Mouse (Mus musculus): ENCODE measurements around the gene Plch2. TPM values are rescaled to one million over a fixed set of nuclear protein-coding genes. Genes with fewer than 3 reads are reported as not detected.

Gene Plch2
- polyA plus RNA-seq, 1 experiment: 0.11 TPM

DNA sequence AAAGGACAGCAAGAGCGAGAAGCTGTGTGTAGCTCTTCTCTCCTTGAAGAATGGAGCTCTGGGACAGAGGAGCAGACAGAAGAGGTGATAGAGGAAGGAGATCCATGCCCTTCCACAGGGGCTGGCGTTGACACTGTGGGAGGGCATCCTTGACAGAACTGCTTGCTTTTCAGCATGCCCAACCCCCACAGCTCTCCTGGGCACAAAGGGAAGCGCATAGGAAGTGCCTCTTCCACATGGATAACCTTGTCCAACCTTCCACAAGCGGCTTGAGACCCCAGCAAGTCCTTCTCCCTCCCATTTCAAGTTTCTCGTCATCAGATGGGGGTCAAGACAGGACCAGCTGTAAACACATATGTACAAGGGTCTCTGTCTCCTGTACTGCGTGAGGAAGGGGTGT lies 23.5 kb downstream of the Plch2 start:
- Histone ChIP-seq H3K79me3 (ENCODE audit: low read depth) (no peaks in the 10 kb centered on the region), H3K27me3 (ENCODE audit: control insufficient read depth, insufficient read depth, insufficient read length) (peaks cover 97% of the 10 kb centered on the region), H3K4me3 (ENCODE audit: insufficient read depth, poor library complexity, severe bottlenecking) (no peak overlapping the region), H3ac (ENCODE audit: control insufficient read depth, insufficient read length, low read depth) (no peak overlapping the region), H3K36me3 (ENCODE audit: control insufficient read depth, insufficient read depth) (no peaks in the 10 kb centered on the region), H3K79me2 (ENCODE audit: control insufficient read depth, insufficient read depth) (no peaks in the 10 kb centered on the region)
- TF ChIP-seq FOSL1 (IDR thresholded peaks at IDR 0.05; ENCODE audit: insufficient read depth, low read length, poor library complexity, severe bottlenecking): no peak
- TF ChIP-seq CTCF (IDR thresholded peaks at IDR 0.05; ENCODE audit: control insufficient read depth, insufficient read depth, insufficient read length): no peak
- TF ChIP-seq MYOD1 (IDR thresholded peaks at IDR 0.05; ENCODE audit: control insufficient read depth, insufficient read length, low read depth): no peak
- TF ChIP-seq MYOG (IDR thresholded peaks at IDR 0.05; ENCODE audit: control insufficient read depth, extremely low read depth, insufficient read length): no peak
- no peak for TF ChIP-seq MAX (IDR thresholded peaks at IDR 0.05)
- TF ChIP-seq USF1 (IDR thresholded peaks at IDR 0.05; ENCODE audit: low read depth): no peak
- TF ChIP-seq CEBPB (IDR thresholded peaks at IDR 0.05; ENCODE audit: low read depth): no peak

DNA sequence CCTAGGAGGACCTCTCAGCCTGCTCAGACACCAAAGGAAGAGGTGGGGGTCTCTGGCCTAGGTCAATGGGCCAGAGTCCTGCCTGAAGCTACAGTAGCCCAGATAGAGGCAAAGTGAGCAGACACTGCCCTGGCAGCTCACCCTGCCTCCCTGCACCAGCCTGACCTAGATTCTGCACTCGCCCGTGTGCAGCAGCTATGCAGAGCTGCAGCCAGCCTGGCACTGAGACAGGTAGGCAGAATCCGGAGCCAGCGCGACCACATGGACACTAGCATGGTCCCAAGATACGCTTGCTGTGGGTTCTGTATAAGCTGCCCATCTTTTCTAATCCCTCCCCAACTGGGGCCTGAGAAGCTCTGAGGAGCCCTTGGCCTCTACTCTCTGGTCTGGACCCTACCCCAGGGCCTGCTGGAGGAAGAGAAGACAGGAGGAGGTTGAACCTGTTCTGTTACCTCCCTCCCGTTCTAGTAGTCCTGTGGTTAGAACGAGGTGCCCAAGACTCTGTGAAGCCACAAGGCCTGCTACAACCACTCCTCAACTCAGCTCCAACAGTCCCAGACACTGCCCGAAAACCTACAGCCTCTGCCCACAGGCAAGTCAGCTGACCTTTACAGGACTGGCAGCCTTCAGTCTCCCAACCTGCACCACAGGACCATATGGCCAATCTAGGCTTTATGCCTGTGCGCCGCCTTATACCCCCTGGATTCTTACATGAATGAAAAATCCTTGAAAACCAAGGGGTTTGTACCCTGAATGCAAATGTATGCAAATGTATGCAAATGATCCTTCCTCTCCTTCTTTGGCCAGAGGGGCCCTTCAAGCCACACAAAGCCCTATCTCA lies 32.2 kb downstream of the Plch2 start:
- H3K27me3 ChIP-seq (ENCODE audit: control insufficient read depth, insufficient read depth, insufficient read length): peaks cover 66% of the 10 kb centered on the region
- H3K36me3 ChIP-seq (ENCODE audit: control insufficient read depth, insufficient read depth): no peaks in the 10 kb centered on the region
- no peaks in the 10 kb centered on the region for H3K79me3 ChIP-seq (ENCODE audit: low read depth)
- TF ChIP-seq MAX (IDR thresholded peaks at IDR 0.05) (no peak), MYOD1 (IDR thresholded peaks at IDR 0.05; ENCODE audit: control insufficient read depth, insufficient read length, low read depth) (no peak), MYOG (IDR thresholded peaks at IDR 0.05; ENCODE audit: control insufficient read depth, extremely low read depth, insufficient read length) (no peak), FOSL1 (IDR thresholded peaks at IDR 0.05; ENCODE audit: insufficient read depth, low read length, poor library complexity, severe bottlenecking) (no peak), USF1 (IDR thresholded peaks at IDR 0.05; ENCODE audit: low read depth) (no peak), CEBPB (IDR thresholded peaks at IDR 0.05; ENCODE audit: low read depth) (no peak)
- no peaks in the 10 kb centered on the region for H3K79me2 ChIP-seq (ENCODE audit: control insufficient read depth, insufficient read depth)
- no peak overlapping the region for H3K4me3 ChIP-seq (ENCODE audit: insufficient read depth, poor library complexity, severe bottlenecking)
- H3ac ChIP-seq (ENCODE audit: control insufficient read depth, insufficient read length, low read depth): no peak overlapping the region

GRCm38 (mm10) chr4:155022228-155022855 lies 34.2 kb downstream of the Plch2 start:
- Histone ChIP-seq H3K79me3 (ENCODE audit: low read depth) (no peaks in the 10 kb centered on the region), H3K4me3 (ENCODE audit: insufficient read depth, poor library complexity, severe bottlenecking) (no peak overlapping the region), H3K36me3 (ENCODE audit: control insufficient read depth, insufficient read depth) (no peaks in the 10 kb centered on the region), H3K27me3 (ENCODE audit: control insufficient read depth, insufficient read depth, insufficient read length) (peaks cover 57% of the 10 kb centered on the region), H3K79me2 (ENCODE audit: control insufficient read depth, insufficient read depth) (no peaks in the 10 kb centered on the region), H3ac (ENCODE audit: control insufficient read depth, insufficient read length, low read depth) (no peak overlapping the region)
- TF ChIP-seq FOSL1 (IDR thresholded peaks at IDR 0.05; ENCODE audit: insufficient read depth, low read length, poor library complexity, severe bottlenecking) (no peak), MYOG (IDR thresholded peaks at IDR 0.05; ENCODE audit: control insufficient read depth, extremely low read depth, insufficient read length) (no peak), USF1 (IDR thresholded peaks at IDR 0.05; ENCODE audit: low read depth) (no peak), MYOD1 (IDR thresholded peaks at IDR 0.05; ENCODE audit: control insufficient read depth, insufficient read length, low read depth) (no peak), CTCF (IDR thresholded peaks at IDR 0.05; ENCODE audit: control insufficient read depth, insufficient read depth, insufficient read length) (no peak), CEBPB (IDR thresholded peaks at IDR 0.05; ENCODE audit: low read depth) (no peak), MAX (IDR thresholded peaks at IDR 0.05) (no peak)

- H3K36me3 ChIP-seq (ENCODE audit: control insufficient read depth, insufficient read depth): no peaks in the 10 kb centered on the region
- H3K79me2 ChIP-seq (ENCODE audit: control insufficient read depth, insufficient read depth): no peaks in the 10 kb centered on the region
- peaks cover 60% of the 10 kb centered on the region for H3K27me3 ChIP-seq (ENCODE audit: control insufficient read depth, insufficient read depth, insufficient read length)
- H3K79me3 ChIP-seq (ENCODE audit: low read depth): no peaks in the 10 kb centered on the region
- no peak overlapping the region for H3ac ChIP-seq (ENCODE audit: control insufficient read depth, insufficient read length, low read depth)
- H3K4me3 ChIP-seq (ENCODE audit: insufficient read depth, poor library complexity, severe bottlenecking): no peak overlapping the region
- TF ChIP-seq MYOG (IDR thresholded peaks at IDR 0.05; ENCODE audit: control insufficient read depth, extremely low read depth, insufficient read length) (no peak), USF1 (IDR thresholded peaks at IDR 0.05; ENCODE audit: low read depth) (no peak), CEBPB (IDR thresholded peaks at IDR 0.05; ENCODE audit: low read depth) (no peak), MYOD1 (IDR thresholded peaks at IDR 0.05; ENCODE audit: control insufficient read depth, insufficient read length, low read depth) (no peak), CTCF (IDR thresholded peaks at IDR 0.05; ENCODE audit: control insufficient read depth, insufficient read depth, insufficient read length) (no peak), MAX (IDR thresholded peaks at IDR 0.05) (no peak), FOSL1 (IDR thresholded peaks at IDR 0.05; ENCODE audit: insufficient read depth, low read length, poor library complexity, severe bottlenecking) (no peak)
Observed at GRCm38 (mm10) chr4:155020813-155021212, 35.8 kb downstream of the Plch2 start.

- no peaks in the 10 kb centered on the region for H3K36me3 ChIP-seq (ENCODE audit: control insufficient read depth, insufficient read depth)
- no peak overlapping the region for H3K4me3 ChIP-seq (ENCODE audit: insufficient read depth, poor library complexity, severe bottlenecking)
- H3K79me2 ChIP-seq (ENCODE audit: control insufficient read depth, insufficient read depth): no peaks in the 10 kb centered on the region
- H3K27me3 ChIP-seq (ENCODE audit: control insufficient read depth, insufficient read depth, insufficient read length): peaks cover 60% of the 10 kb centered on the region
- no peaks in the 10 kb centered on the region for H3K79me3 ChIP-seq (ENCODE audit: low read depth)
- TF ChIP-seq CEBPB (IDR thresholded peaks at IDR 0.05; ENCODE audit: low read depth) (no peak), CTCF (IDR thresholded peaks at IDR 0.05; ENCODE audit: control insufficient read depth, insufficient read depth, insufficient read length) (no peak), USF1 (IDR thresholded peaks at IDR 0.05; ENCODE audit: low read depth) (no peak), MYOD1 (IDR thresholded peaks at IDR 0.05; ENCODE audit: control insufficient read depth, insufficient read length, low read depth) (no peak), MYOG (IDR thresholded peaks at IDR 0.05; ENCODE audit: control insufficient read depth, extremely low read depth, insufficient read length) (no peak), MAX (IDR thresholded peaks at IDR 0.05) (no peak), FOSL1 (IDR thresholded peaks at IDR 0.05; ENCODE audit: insufficient read depth, low read length, poor library complexity, severe bottlenecking) (no peak)
- H3ac ChIP-seq (ENCODE audit: control insufficient read depth, insufficient read length, low read depth): no peak overlapping the region
Observed at GRCm38 (mm10) chr4:155020141-155020540, 36.4 kb downstream of the Plch2 start.
